Mouse (Mus musculus) testis, adult 2 months (tissue): ENCODE data around the gene Spats2.

ENCODE experiments used
- CTCF ChIP-seq: fragments of 200-500 bp; IDR thresholded peaks from 2 replicates; pipeline ENCODE4 v1.5.1; 2012; ENCODE audit warnings: low read depth, mild to moderate bottlenecking, inconsistent platforms, low read length, moderate library complexity; ENCODE audit not compliant: control insufficient read depth, insufficient read depth, insufficient replicate concordance
- POLR2A ChIP-seq: fragments of 200-500 bp; IDR thresholded peaks from 2 replicates; pipeline ENCODE4 v1.6.1; 2012; ENCODE audit warnings: low read depth, mild to moderate bottlenecking, inconsistent platforms, low read length, moderate library complexity; ENCODE audit not compliant: control insufficient read depth

GRCm38 (mm10) chr15:99099139-99099556, 26.6 kb upstream of the Spats2 start:
- peak; percentile 82; the same call in 1 of the 2 replicates for TF ChIP-seq CTCF
- no peak for TF ChIP-seq POLR2A
